Mouse (Mus musculus) liver, embryonic 15.5 days (tissue): Measurements from ENCODE around the gene Jazf1. TPM values are rescaled to one million over a fixed set of nuclear protein-coding genes. Genes with fewer than 3 reads are reported as not detected.

ENCODE experiments used
- ATAC-seq: fragments of 200-750 bp; cut with Nextera tagmentation; 2 replicates; pipeline ENCODE4 v1.8.0; 2017; ENCODE audit warnings: moderate number of reproducible peaks, mild to moderate bottlenecking, moderate library complexity; ENCODE audit not compliant: insufficient read depth
- H3K27ac ChIP-seq: fragments of 300-500 bp; sonication (generic); replicated peaks from 2 replicates; pipeline ENCODE4 v1.5.1; 2015; ENCODE audit warnings: mild to moderate bottlenecking, inconsistent platforms
- H3K27me3 ChIP-seq: fragments of 300-500 bp; sonication (generic); 2 replicates; pipeline ENCODE4 v1.6.1; 2015; ENCODE audit warnings: mild to moderate bottlenecking, inconsistent platforms
- H3K36me3 ChIP-seq: fragments of 300-500 bp; sonication (generic); replicated peaks from 2 replicates; pipeline ENCODE4 v1.6.1; 2015; ENCODE audit warnings: moderate library complexity, mild to moderate bottlenecking, inconsistent platforms
- H3K4me1 ChIP-seq: fragments of 300-500 bp; sonication (generic); replicated peaks from 2 replicates; pipeline ENCODE4 v1.6.1; 2015; ENCODE audit warnings: inconsistent platforms
- H3K4me2 ChIP-seq: fragments of 300-500 bp; sonication (generic); 2 replicates; pipeline ENCODE4 v1.6.1; 2015; ENCODE audit warnings: moderate library complexity, mild to moderate bottlenecking, inconsistent platforms
- H3K4me3 ChIP-seq: fragments of 300-500 bp; sonication (generic); replicated peaks from 2 replicates; pipeline ENCODE4 v1.5.1; 2015; ENCODE audit warnings: mild to moderate bottlenecking, inconsistent platforms
- H3K9ac ChIP-seq: fragments of 300-500 bp; sonication (generic); 2 replicates; pipeline ENCODE4 v1.6.1; 2015; ENCODE audit warnings: moderate library complexity, mild to moderate bottlenecking, inconsistent platforms
- H3K9me3 ChIP-seq: fragments of 300-500 bp; sonication (generic); replicated peaks from 2 replicates; pipeline ENCODE4 v1.6.1; 2016; ENCODE audit warnings: inconsistent platforms
- whole genome bisulfite sequencing: fragments of 180-500 bp; shearing (Covaris S2); methylation state at CpG from one replicate; pipeline ENCODE4 v1.1.7; 2015; ENCODE audit warnings: mixed read lengths; ENCODE audit not compliant: insufficient replicate concordance; 5-methylcytosine and 5-hydroxymethylcytosine counted together
- polyA plus RNA-seq: library from polyadenylated mRNA; unstranded; fragments of >200 nt; fragmentation: Nextera tagmentation; extraction: Ambion mirVana; gene quantifications from 2 replicates; pipeline ENCODE4 v1.2.1, GENCODE M21; 2015

Jazf1 gene
- polyA plus RNA-seq, 1 experiment from 2014 or later = 2.2 TPM

DNA sequence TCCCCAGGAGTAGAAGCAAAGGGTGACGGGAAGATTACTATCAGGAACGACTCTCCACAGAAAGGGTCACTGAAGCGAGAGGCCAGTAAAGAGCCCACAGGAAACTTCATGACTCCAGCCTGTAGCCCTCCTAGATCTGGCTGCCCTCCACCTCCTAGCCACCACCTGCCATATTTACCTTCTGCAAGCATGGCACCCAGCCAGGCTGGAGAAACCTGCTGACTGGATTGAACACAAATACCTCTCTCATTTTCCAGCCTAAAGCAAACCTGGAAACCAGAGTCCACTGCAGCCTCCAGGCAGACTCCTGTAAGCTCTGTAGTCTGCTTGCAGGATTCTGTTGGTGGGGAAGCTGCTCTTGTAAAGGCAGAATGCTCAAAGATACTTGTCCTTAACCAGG is 62.4 kb downstream of the Jazf1 start:
- no peak for ATAC-seq
- no peaks in the 10 kb centered on the region for H3K27me3 ChIP-seq
- no peak overlapping the region for H3K9ac ChIP-seq
- no peaks in the 10 kb centered on the region for H3K36me3 ChIP-seq
- H3K4me3 ChIP-seq = no peak overlapping the region
- no peaks in the 10 kb centered on the region for H3K9me3 ChIP-seq
- no peak overlapping the region for H3K4me2 ChIP-seq
- 48% methylated on average over 3 of the region's 3 CpGs for WGBS
- H3K4me1 ChIP-seq = no peaks in the 10 kb centered on the region
- no peak overlapping the region for H3K27ac ChIP-seq

DNA sequence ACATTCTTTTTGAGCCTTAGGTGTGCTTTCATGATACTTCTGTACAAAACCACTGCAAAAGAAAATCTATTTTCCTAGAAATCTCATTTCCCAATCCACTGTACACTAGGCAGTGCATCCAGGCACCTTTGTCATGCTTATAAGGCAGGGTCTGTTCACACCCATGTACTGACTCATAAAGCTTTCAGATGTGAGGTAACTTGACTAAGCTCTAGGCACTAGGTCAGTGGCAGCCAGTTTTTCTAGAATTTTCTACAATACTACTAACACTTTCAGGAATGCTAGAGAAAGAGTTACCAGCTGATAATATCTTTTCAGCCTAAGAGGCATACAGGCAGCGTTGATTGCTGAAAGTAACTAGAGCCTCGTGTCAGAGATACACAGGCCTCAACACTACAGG is 62.9 kb downstream of the Jazf1 start:
- no peak for ATAC-seq
- no peak overlapping the region for H3K27ac ChIP-seq
- H3K9ac ChIP-seq = no peak overlapping the region
- H3K36me3 ChIP-seq = no peaks in the 10 kb centered on the region
- no peaks in the 10 kb centered on the region for H3K27me3 ChIP-seq
- no peak overlapping the region for H3K4me3 ChIP-seq
- H3K4me1 ChIP-seq = no peaks in the 10 kb centered on the region
- no peak overlapping the region for H3K4me2 ChIP-seq
- H3K9me3 ChIP-seq = no peaks in the 10 kb centered on the region
- 60% methylated on average over 2 of the region's 2 CpGs for whole genome bisulfite sequencing

DNA sequence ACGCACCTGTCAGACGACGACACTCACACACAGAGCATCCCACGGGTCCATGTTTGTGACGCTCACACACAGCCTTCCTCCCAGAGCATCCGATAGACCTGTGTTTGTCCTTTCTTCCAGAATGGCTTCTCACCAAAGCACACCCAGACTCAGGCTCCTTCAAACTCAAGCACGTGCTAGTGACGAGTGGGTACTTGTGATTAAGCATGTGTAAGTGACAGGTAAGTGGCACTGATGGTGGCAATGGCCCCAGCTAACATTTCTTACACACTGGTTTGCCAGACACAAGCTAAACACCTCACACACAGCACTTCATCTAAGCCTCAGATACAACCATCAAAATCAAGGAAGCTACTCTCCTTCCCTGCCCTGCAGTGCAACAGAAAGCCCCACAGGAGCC is 77.6 kb downstream of the Jazf1 start:
- ATAC-seq = no peak
- H3K4me3 ChIP-seq = no peak overlapping the region
- H3K9ac ChIP-seq = no peak overlapping the region
- no peaks in the 10 kb centered on the region for H3K36me3 ChIP-seq
- no peaks in the 10 kb centered on the region for H3K4me1 ChIP-seq
- WGBS = 67% methylated on average over 8 of the region's 8 CpGs
- H3K27me3 ChIP-seq = no peaks in the 10 kb centered on the region
- no peak overlapping the region for H3K27ac ChIP-seq
- H3K9me3 ChIP-seq = no peaks in the 10 kb centered on the region
- H3K4me2 ChIP-seq = no peak overlapping the region

DNA sequence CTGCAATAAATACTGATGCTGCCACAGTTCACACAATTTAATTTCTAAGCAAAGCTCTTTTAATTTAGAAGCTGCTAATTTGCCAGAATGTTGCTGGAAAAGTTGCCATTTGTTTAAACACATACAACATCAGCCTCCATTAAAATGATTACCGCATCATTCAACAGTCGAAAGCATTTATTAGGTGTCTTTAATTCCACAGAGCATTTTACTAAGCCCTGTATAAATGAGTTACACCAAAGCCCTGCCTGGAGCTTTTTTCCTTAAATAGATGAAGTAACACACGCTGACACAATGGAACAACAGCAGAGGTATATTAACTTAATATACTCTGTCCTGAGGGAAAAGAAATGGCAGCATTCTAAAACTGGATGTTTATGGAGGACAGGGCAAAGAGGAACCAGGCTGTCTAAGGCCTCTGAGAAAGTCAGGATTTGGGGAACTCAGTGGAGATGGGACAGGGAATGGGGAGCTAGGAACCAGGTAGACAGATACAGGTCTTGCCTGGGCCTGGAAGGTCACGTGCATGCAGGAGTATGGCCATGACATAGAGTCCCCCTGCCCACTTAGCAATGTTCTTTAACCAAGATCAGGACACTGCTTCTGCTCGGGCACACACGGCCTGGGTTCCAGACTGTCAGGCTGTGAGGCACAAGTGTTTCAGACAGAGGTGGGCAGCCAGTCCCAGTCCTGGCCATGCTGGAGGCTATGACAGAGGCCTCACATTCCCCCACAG is 80.4 kb downstream of the Jazf1 start:
- H3K27me3 ChIP-seq = no peaks in the 10 kb centered on the region
- H3K9me3 ChIP-seq = no peaks in the 10 kb centered on the region
- ATAC-seq = no peak
- H3K27ac ChIP-seq = no peak overlapping the region
- WGBS = 56% methylated on average over 6 of the region's 6 CpGs
- H3K36me3 ChIP-seq = no peaks in the 10 kb centered on the region
- H3K9ac ChIP-seq = no peak overlapping the region
- no peak overlapping the region for H3K4me2 ChIP-seq
- no peak overlapping the region for H3K4me3 ChIP-seq
- H3K4me1 ChIP-seq = no peaks in the 10 kb centered on the region

DNA sequence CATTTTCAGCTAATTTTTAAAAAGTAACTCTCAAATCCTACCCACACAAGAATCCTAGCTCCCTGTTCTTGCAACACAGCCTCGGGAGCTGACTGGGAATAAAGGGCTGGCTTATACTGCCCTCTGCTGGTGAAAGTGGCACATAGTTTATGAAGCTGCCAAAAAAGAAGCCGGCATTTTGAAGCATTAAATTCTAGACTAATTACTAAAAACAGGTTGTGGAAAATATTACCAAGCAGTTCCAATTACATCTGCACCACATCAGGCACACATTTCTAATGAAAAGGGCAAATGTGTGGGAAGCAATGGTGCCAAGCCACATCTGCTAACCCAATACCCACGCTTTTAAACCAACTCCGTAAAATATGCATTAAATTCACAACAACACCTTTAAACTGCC is 81.0 kb downstream of the Jazf1 start:
- 47% methylated on average over 4 of the region's 4 CpGs for whole genome bisulfite sequencing
- Histone ChIP-seq H3K4me1 (no peaks in the 10 kb centered on the region), H3K27me3 (no peaks in the 10 kb centered on the region), H3K27ac (no peak overlapping the region), H3K4me2 (no peak overlapping the region), H3K36me3 (no peaks in the 10 kb centered on the region), H3K4me3 (no peak overlapping the region), H3K9ac (no peak overlapping the region), H3K9me3 (no peaks in the 10 kb centered on the region)
- no peak for ATAC-seq

DNA sequence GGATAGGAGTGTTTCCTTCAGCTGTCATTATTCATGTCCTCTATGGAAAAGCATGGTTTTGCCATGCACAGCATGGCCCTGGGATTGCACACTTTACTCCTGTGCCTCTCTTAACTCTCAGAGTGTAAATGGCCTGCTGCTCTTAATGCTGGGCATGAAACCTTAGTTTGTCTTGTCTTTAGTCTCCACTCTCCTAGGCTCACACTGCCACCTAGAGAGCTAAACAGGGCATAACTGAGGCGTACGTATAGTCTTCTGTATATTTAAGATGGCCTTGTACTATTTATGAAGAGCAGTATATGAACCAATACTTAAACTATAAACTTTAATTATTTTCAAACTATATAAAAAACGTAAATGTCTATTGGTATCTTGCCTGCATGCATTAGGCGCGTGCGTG is 86.3 kb downstream of the Jazf1 start:
- Histone ChIP-seq H3K4me1 (no peaks in the 10 kb centered on the region), H3K27me3 (no peaks in the 10 kb centered on the region), H3K4me2 (no peak overlapping the region), H3K36me3 (no peaks in the 10 kb centered on the region), H3K4me3 (no peak overlapping the region), H3K9me3 (no peaks in the 10 kb centered on the region), H3K9ac (no peak overlapping the region), H3K27ac (no peak overlapping the region)
- WGBS = 73% methylated on average over 6 of the region's 6 CpGs
- no peak for ATAC-seq

DNA sequence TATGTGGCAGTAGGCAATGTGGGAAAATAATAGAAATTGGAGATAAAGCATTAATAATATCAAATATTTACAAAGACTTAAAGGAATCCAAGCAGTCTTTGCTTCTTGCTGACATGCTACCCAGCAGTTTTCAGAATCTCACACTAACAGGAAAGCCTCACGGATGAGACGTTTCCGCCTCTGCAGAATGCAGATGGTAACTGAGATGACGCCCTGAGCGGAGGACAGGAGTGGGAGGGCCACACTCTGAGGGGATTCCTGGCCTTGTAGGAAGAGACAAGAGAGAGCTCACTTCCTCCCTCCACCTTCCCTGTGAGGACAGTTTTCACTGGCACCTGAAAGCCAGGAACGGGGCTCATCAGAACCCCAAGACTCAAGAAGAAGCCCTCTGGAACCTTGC is 88.9 kb downstream of the Jazf1 start:
- Histone ChIP-seq H3K9me3 (no peaks in the 10 kb centered on the region), H3K36me3 (no peaks in the 10 kb centered on the region), H3K4me3 (no peak overlapping the region), H3K27ac (no peak overlapping the region), H3K9ac (no peak overlapping the region), H3K27me3 (no peaks in the 10 kb centered on the region), H3K4me1 (no peaks in the 10 kb centered on the region), H3K4me2 (no peak overlapping the region)
- WGBS = 60% methylated on average over 6 of the region's 6 CpGs
- ATAC-seq = no peak

DNA sequence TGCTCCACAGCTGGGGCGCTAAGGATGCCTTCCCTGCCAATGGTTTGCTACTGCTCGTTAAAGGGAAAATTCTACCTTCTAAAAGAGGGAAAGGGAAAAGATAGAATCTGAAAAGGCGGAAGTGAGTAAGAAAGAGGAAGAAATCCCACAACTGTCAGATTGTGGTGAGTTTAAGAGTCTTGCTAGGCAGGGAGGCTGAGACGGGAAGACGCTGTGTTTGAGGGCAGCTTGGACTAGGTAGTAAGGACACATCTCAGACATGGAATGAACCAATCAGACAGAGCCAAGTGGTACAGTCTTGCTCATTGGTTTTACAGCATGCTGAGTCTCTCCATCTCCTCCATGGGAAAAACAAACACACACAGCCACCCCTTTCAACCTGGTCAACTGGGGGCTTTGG is 95.1 kb downstream of the Jazf1 start:
- ATAC-seq = no peak
- H3K4me3 ChIP-seq = no peak overlapping the region
- WGBS = 35% methylated on average over 5 of the region's 5 CpGs
- no peaks in the 10 kb centered on the region for H3K36me3 ChIP-seq
- no peaks in the 10 kb centered on the region for H3K27me3 ChIP-seq
- H3K27ac ChIP-seq = no peak overlapping the region
- no peak overlapping the region for H3K9ac ChIP-seq
- H3K4me1 ChIP-seq = no peaks in the 10 kb centered on the region
- no peaks in the 10 kb centered on the region for H3K9me3 ChIP-seq
- H3K4me2 ChIP-seq = no peak overlapping the region

DNA sequence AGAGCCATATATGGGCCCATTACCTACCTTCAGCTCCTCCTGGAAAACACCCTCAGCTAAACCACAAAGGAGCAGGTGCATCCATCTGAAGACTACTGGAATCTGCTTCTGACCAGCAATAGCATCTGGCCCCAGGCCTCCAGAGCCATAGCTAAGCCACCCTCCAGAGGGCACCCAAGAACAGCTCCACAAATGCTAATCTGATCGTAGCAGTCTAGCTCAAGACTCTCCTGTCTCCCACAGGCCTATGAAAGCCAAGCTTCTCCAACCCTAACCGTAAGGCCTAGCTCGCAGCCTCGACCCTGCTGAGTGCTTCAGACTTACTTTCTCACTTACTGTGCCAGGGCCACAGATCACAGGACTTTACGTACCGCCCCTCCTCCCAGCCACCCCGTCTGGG is 96.3 kb downstream of the Jazf1 start:
- no peak overlapping the region for H3K4me3 ChIP-seq
- WGBS = 51% methylated on average over 7 of the region's 7 CpGs
- no peak overlapping the region for H3K27ac ChIP-seq
- H3K4me1 ChIP-seq = no peaks in the 10 kb centered on the region
- no peak overlapping the region for H3K4me2 ChIP-seq
- no peaks in the 10 kb centered on the region for H3K36me3 ChIP-seq
- no peak for ATAC-seq
- no peak overlapping the region for H3K9ac ChIP-seq
- H3K27me3 ChIP-seq = no peaks in the 10 kb centered on the region
- H3K9me3 ChIP-seq = no peaks in the 10 kb centered on the region

DNA sequence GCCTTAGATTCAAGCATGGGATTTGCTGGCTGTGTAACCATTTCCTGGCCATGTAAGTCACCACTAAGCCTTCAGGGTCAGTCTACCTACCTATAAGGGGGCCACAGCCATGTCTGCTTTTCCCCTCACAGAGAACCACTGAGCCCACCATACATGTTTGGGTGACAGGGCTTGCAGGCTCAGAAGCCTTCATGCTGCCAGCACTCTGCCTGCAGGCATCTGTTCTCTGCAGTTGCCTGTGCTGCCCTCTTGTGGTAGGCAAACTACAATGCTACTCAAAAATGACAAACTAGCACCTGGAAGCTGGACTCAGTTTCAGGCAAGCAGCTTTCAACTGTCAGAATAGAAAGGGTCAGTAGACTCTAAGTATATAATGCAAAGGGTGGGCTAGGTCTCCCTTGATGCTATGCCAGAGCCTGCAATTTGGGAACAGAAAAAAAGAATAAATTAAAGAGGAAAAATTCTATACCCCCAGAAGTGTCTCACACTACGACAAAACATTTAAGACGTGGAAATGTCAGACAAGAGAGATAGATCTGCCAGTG is 98.6 kb downstream of the Jazf1 start:
- Histone ChIP-seq H3K27me3 (no peaks in the 10 kb centered on the region), H3K36me3 (no peaks in the 10 kb centered on the region), H3K4me2 (no peak overlapping the region), H3K9ac (no peak overlapping the region), H3K27ac (no peak overlapping the region), H3K4me3 (no peak overlapping the region), H3K4me1 (no peaks in the 10 kb centered on the region), H3K9me3 (no peaks in the 10 kb centered on the region)
- WGBS = 73% methylated on average over 2 of the region's 2 CpGs
- no peak for ATAC-seq

DNA sequence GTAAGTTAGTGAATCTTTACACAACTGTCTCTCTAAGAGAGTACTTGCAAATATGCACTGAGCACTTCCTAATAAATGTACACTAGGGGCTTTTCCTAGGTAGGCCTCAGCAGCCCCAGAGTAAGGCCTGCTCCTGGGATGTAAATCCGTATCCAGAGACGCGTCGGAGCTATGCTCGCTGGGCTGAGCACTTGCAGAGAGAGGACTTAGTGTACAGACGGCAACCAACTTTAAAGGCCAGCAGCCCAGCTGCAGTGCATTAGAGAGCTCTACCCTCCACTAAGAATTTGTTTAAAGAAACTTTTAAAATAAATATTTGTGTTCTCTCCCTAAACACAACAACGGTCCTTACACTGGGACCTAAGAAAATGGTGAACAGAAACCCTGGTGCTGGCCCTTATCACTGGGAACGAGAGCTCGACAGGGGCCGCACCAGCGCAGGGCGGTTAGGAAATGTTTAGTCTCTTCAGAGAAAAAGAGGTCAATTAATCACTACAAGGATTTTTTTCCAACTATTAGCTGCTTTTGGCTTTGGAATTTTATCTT is 100.0 kb downstream of the Jazf1 start:
- H3K4me2 ChIP-seq = no peak overlapping the region
- H3K9me3 ChIP-seq = no peaks in the 10 kb centered on the region
- no peaks in the 10 kb centered on the region for H3K36me3 ChIP-seq
- no peaks in the 10 kb centered on the region for H3K27me3 ChIP-seq
- no peak overlapping the region for H3K4me3 ChIP-seq
- H3K4me1 ChIP-seq = peaks cover 4% of the 10 kb centered on the region; the same call in 1 of the 2 replicates
- H3K9ac ChIP-seq = no peak overlapping the region
- 70% methylated on average over 12 of the region's 12 CpGs for WGBS
- no peak overlapping the region for H3K27ac ChIP-seq
- ATAC-seq = no peak
